Mouse (Mus musculus): ENCODE measurements around the gene Gm8138. TPM values are rescaled to one million over a fixed set of nuclear protein-coding genes. Genes with fewer than 3 reads are reported as not detected.
"Not testable (repeated sequence)": the region's sequence is repeated elsewhere in the genome, so short reads cannot be mapped to it uniquely, and the experiment has no call there.

Gene Gm8138
- not detected in 3 replicates for total RNA-seq (2017)

DNA sequence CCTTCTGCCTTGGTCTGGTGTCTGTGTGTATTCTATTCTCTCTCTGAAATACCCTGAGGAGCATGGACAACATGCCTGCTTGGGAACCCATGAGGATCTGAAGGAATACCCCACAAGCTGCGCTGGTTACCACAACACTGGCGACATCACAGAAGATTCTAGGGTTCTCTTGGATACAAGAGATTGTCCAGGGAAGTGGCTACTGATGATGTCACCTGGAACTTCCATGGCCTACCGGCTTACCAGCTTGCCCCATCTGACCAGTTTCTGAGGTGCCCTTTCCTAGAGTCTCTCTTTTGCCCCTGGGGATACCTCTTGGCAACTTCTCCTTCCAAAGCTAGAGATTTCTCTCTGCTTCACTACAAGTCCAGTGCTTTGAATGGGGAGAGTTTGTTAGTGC lies at the start of gene Gm8138:
TSS of gene Gm8138 (minus strand) at position 101 of the 400 bp plus-strand sequence.
- ATAC-seq (replicated peaks; ENCODE audit: insufficient number of reproducible peaks, low FRiP score, low TSS enrichment, poor library complexity, severe bottlenecking) = not testable (repeated sequence)

GRCm38 (mm10) chr14:43361713-43362112 lies 54.4 kb downstream of the Gm8138 start:
- not testable (repeated sequence) for ATAC-seq (replicated peaks; ENCODE audit: insufficient number of reproducible peaks, low FRiP score, low TSS enrichment, poor library complexity, severe bottlenecking)

Other genes starting within 250 kb of the Gm8138 start
- gene Gm7233, start 236.5 kb downstream of the Gm8138 start, total RNA-seq (2017) = not detected in 3 replicates
- gene Gm8122, start 181.0 kb downstream of the Gm8138 start, total RNA-seq (2017) = not detected in 3 replicates
- not detected in 3 replicates for gene Gm8126, start 157.7 kb downstream of the Gm8138 start, total RNA-seq (2017)
- not detected in 3 replicates for gene Gm9732, start 141.3 kb downstream of the Gm8138 start, total RNA-seq (2017)
- not detected in 3 replicates for gene Gm8127, start 122.5 kb downstream of the Gm8138 start, total RNA-seq (2017)
- gene 1700001F09Rik, start 68.5 kb downstream of the Gm8138 start, total RNA-seq (2017) = not detected in 3 replicates
- gene Gm5799, start 127.2 kb upstream of the Gm8138 start, total RNA-seq (2017) = not detected in 3 replicates
- not detected in 3 replicates for gene Gm17654, start 162.8 kb upstream of the Gm8138 start, total RNA-seq (2017)
- not detected in 3 replicates for gene Gm10375, start 191.7 kb upstream of the Gm8138 start, total RNA-seq (2017)